In genomic region chr10:93416748-93417294, GRCm38 (mm10) we compare ENCODE assay signal across 25 mouse cellular contexts. TPM values are rescaled to one million over a fixed set of nuclear protein-coding genes. Genes with fewer than 3 reads are reported as not detected.
A peak's percentile ranks its signal among the peaks of the same experiment; 100 is the strongest.
DNase-seq lines count a peak whose midpoint lies in the region; ATAC-seq lines count a peak whose summit lies in the region.
"Had no signal": no experiment of that assay in that cellular context is flagged by ENCODE, and none has a peak within 500 bp of the region (broad histone marks: within the 10 kb centered on the region; RNA-seq: fewer than 3 reads in every experiment).

No protein-coding gene starts in this region.

- no peak overlapping the region for H3K9ac ChIP-seq in heart, embryonic 15.5 days
- H3K9ac ChIP-seq in heart, embryonic 11.5 days (ENCODE audit: low read depth, low read length), result no peak overlapping the region
- H3K9ac ChIP-seq: embryonic facial prominence, embryonic 12.5 days; embryonic facial prominence, embryonic 15.5 days; forebrain, embryonic 12.5 days; forebrain, embryonic 15.5 days; hindbrain, embryonic 12.5 days; hindbrain, embryonic 15.5 days had no signal

- H3K27me3 ChIP-seq in heart, embryonic 10.5 days (ENCODE audit: insufficient read depth, poor library complexity, severe bottlenecking), result no peaks in the 10 kb centered on the region
- no peaks in the 10 kb centered on the region for H3K27me3 ChIP-seq in heart, embryonic 15.5 days
- no peaks in the 10 kb centered on the region for H3K27me3 ChIP-seq in heart, embryonic 11.5 days (ENCODE audit: control insufficient read depth, insufficient read depth, low read length)
- no peaks in the 10 kb centered on the region for H3K27me3 ChIP-seq in hindbrain, embryonic 10.5 days (ENCODE audit: insufficient read depth, poor library complexity, severe bottlenecking)
- H3K27me3 ChIP-seq: CH12.LX; embryonic facial prominence, embryonic 12.5 days; embryonic facial prominence, embryonic 15.5 days; forebrain, embryonic 12.5 days; forebrain, embryonic 15.5 days; hindbrain, embryonic 12.5 days; hindbrain, embryonic 15.5 days; Patski had no signal

- peak; percentile 97 for DNase-seq in heart, adult 11 months
- DNase-seq in heart, embryonic 10.5 days (ENCODE audit: low spot score), result no peak
- DNase-seq in gonadal fat pad, adult 2 months (ENCODE audit: low read depth), result peak; percentile 95
- DNase-seq in hindbrain, embryonic 10.5 days (ENCODE audit: low spot score), result no peak
- DNase-seq: adrenal gland, postnatal 10 days; adrenal gland, postnatal 36 days; B cell, adult 2 months; cerebellum, adult 11 months; cerebellum, adult 2 months; cerebellum, postnatal 10 days; gastrocnemius, postnatal 14 days; kidney, adult 2 months had no signal

- 81% methylated on average over 4 of the region's 4 CpGs for WGBS in heart, embryonic 10.5 days
- 80% methylated on average over 4 of the region's 4 CpGs for WGBS in heart, embryonic 15.5 days
- 75% methylated on average over 4 of the region's 4 CpGs for WGBS in heart, embryonic 11.5 days (ENCODE audit: insufficient replicate concordance)
- 85% methylated on average over 4 of the region's 4 CpGs for WGBS in hindbrain, embryonic 10.5 days

- peaks cover 5% of the 10 kb centered on the region; the same call in 1 of the 2 replicates for H3K9me3 ChIP-seq in heart, embryonic 10.5 days
- no peaks in the 10 kb centered on the region for H3K9me3 ChIP-seq in heart, embryonic 15.5 days (replicated peaks)
- peaks cover 6% of the 10 kb centered on the region for H3K9me3 ChIP-seq in heart, embryonic 11.5 days (replicated peaks; ENCODE audit: control insufficient read depth, low read length)
- peaks cover 10% of the 10 kb centered on the region; the same call in 1 of the 2 replicates for H3K9me3 ChIP-seq in hindbrain, embryonic 10.5 days
- H3K9me3 ChIP-seq: embryonic facial prominence, embryonic 12.5 days; embryonic facial prominence, embryonic 15.5 days; forebrain, embryonic 12.5 days; forebrain, embryonic 15.5 days; G1E; hindbrain, embryonic 15.5 days had no signal

- no peak overlapping the region for H3K4me2 ChIP-seq in heart, embryonic 15.5 days
- H3K4me2 ChIP-seq in heart, embryonic 11.5 days, result no peak overlapping the region
- H3K4me2 ChIP-seq: embryonic facial prominence, embryonic 12.5 days; embryonic facial prominence, embryonic 15.5 days; forebrain, embryonic 12.5 days; forebrain, embryonic 15.5 days; hindbrain, embryonic 12.5 days; hindbrain, embryonic 15.5 days had no signal

- H3K4me1 ChIP-seq in heart, embryonic 10.5 days, result 0 out of 2 replicates have a peak, but pooled peaks cover 4% of the 10 kb centered on the region
- 0 out of 2 replicates have a peak, but pooled peaks cover 3% of the 10 kb centered on the region for H3K4me1 ChIP-seq in heart, embryonic 15.5 days (replicated peaks)
- no peaks in the 10 kb centered on the region for H3K4me1 ChIP-seq in heart, embryonic 11.5 days (ENCODE audit: control insufficient read depth, insufficient read depth, low read length)
- H3K4me1 ChIP-seq in brown adipose tissue, adult 24 weeks (ENCODE audit: control insufficient read depth, insufficient read depth, insufficient read length, low read length), result peaks cover 15% of the 10 kb centered on the region
- 0 out of 2 replicates have a peak, but pooled peaks cover 4% of the 10 kb centered on the region for H3K4me1 ChIP-seq in hindbrain, embryonic 10.5 days (replicated peaks)
- H3K4me1 ChIP-seq: embryonic facial prominence, embryonic 12.5 days; embryonic facial prominence, embryonic 15.5 days; forebrain, embryonic 12.5 days; forebrain, embryonic 15.5 days; hindbrain, embryonic 12.5 days; hindbrain, embryonic 15.5 days had no signal

- H3K4me3 ChIP-seq in heart, embryonic 10.5 days, result no peak overlapping the region
- H3K4me3 ChIP-seq in heart, embryonic 15.5 days, result no peak overlapping the region
- no peak overlapping the region for H3K4me3 ChIP-seq in heart, embryonic 11.5 days (ENCODE audit: low read depth, low read length)
- H3K4me3 ChIP-seq in brown adipose tissue, adult 24 weeks (ENCODE audit: insufficient read depth, low read depth, low read length), result no peak overlapping the region
- H3K4me3 ChIP-seq in hindbrain, embryonic 10.5 days, result no peak overlapping the region
- H3K4me3 ChIP-seq: embryonic facial prominence, embryonic 12.5 days; embryonic facial prominence, embryonic 15.5 days; forebrain, embryonic 12.5 days; forebrain, embryonic 15.5 days; hindbrain, embryonic 12.5 days; hindbrain, embryonic 15.5 days had no signal

- no peak overlapping the region for H3K27ac ChIP-seq in heart, embryonic 10.5 days
- H3K27ac ChIP-seq in heart, embryonic 15.5 days, result peak overlapping the region; percentile 31; the same call in 1 of the 2 replicates
- no peak overlapping the region for H3K27ac ChIP-seq in heart, embryonic 11.5 days (ENCODE audit: low read depth, low read length)
- H3K27ac ChIP-seq in brown adipose tissue, adult 24 weeks (replicated peaks; ENCODE audit: low read depth, low read length), result peak overlapping the region; percentile 94
- no peak overlapping the region for H3K27ac ChIP-seq in hindbrain, embryonic 10.5 days
- H3K27ac ChIP-seq: embryonic facial prominence, embryonic 12.5 days; embryonic facial prominence, embryonic 15.5 days; forebrain, embryonic 12.5 days; forebrain, embryonic 15.5 days; hindbrain, embryonic 12.5 days; hindbrain, embryonic 15.5 days had no signal

- no peak for ATAC-seq in heart, embryonic 15.5 days (replicated peaks; ENCODE audit: insufficient number of reproducible peaks, insufficient read depth, low FRiP score, low read depth)
- ATAC-seq in heart, embryonic 11.5 days (replicated peaks; ENCODE audit: insufficient number of reproducible peaks, low FRiP score, low TSS enrichment), result no peak
- ATAC-seq: forebrain, embryonic 15.5 days; intestine, postnatal 0 days; Patski had no signal

- H3K36me3 ChIP-seq in heart, embryonic 10.5 days, result no peaks in the 10 kb centered on the region
- no peaks in the 10 kb centered on the region for H3K36me3 ChIP-seq in heart, embryonic 15.5 days
- H3K36me3 ChIP-seq in heart, embryonic 11.5 days (ENCODE audit: control insufficient read depth, insufficient read depth, low read length), result no peaks in the 10 kb centered on the region
- no peaks in the 10 kb centered on the region for H3K36me3 ChIP-seq in hindbrain, embryonic 10.5 days
- H3K36me3 ChIP-seq: embryonic facial prominence, embryonic 12.5 days; embryonic facial prominence, embryonic 15.5 days; forebrain, embryonic 12.5 days; forebrain, embryonic 15.5 days; G1E; hindbrain, embryonic 12.5 days; hindbrain, embryonic 15.5 days had no signal

RNA-seq across cellular contexts. Expression of gene Lta4h, which starts 36.4 kb away (rescaled TPM):
- polyA plus RNA-seq in heart, embryonic 10.5 days (2016; fragmentation: Nextera tagmentation; extraction: Ambion mirVana), result 236 and 246 TPM in 2 replicates
- 328 and 364 TPM in 2 replicates for polyA plus RNA-seq in heart, embryonic 15.5 days (2015; fragmentation: Nextera tagmentation; extraction: Ambion mirVana)
- polyA plus RNA-seq in heart, embryonic 11.5 days (2014; fragmentation: Nextera tagmentation; extraction: Ambion mirVana), result 274 and 286 TPM in 2 replicates
- polyA plus RNA-seq in brown adipose tissue, adult 24 weeks (2012; ENCODE audit: insufficient read depth, insufficient read length, missing spikeins), result 22.9 and 37.5 TPM in 2 replicates
- polyA plus RNA-seq in gonadal fat pad, adult 2 months (2012; rRNA removed), result 39.1 and 42.1 TPM in 2 replicates
- 151 and 155 TPM in 2 replicates for polyA plus RNA-seq in hindbrain, embryonic 10.5 days (2016; fragmentation: Nextera tagmentation; extraction: Ambion mirVana)

Comparison
In these comparisons a context has a peak if more than half of its experiments do, and no peak if none do; other contexts are left out.
1. DNase-seq: peak in heart, adult 11 months (single experiment) and gonadal fat pad, adult 2 months (single experiment); none in heart, embryonic 10.5 days (single experiment) and hindbrain, embryonic 10.5 days (single experiment).
2. H3K27ac ChIP-seq: peak in heart, embryonic 15.5 days (single experiment) and brown adipose tissue, adult 24 weeks (single experiment); none in heart, embryonic 10.5 days (single experiment), heart, embryonic 11.5 days (single experiment) and hindbrain, embryonic 10.5 days (single experiment).